Mouse (Mus musculus) midbrain, postnatal 0 days (tissue): ENCODE data around the gene Kars. TPM values are rescaled to one million over a fixed set of nuclear protein-coding genes. Genes with fewer than 3 reads are reported as not detected.

Experiments used
- ATAC-seq: fragments of 200-750 bp; cut with Nextera tagmentation; 2 replicates; pipeline ENCODE4 v1.8.0; 2017; ENCODE audit warnings: moderate number of reproducible peaks, mild to moderate bottlenecking, moderate TSS enrichment, moderate library complexity; ENCODE audit not compliant: low FRiP score
- DNase-seq: peaks from one replicate; pipeline ENCODE4 v3.0.0-alpha.2; 2015; ENCODE audit warnings: low spot score
- H3K27ac ChIP-seq: fragments of 300-500 bp; sonication (generic); 2 replicates; pipeline ENCODE4 v1.5.1; 2014; ENCODE audit warnings: low read depth, mild to moderate bottlenecking, low read length, mixed read lengths
- H3K27me3 ChIP-seq: fragments of 300-500 bp; sonication (generic); 2 replicates; pipeline ENCODE4 v1.6.1; 2014; ENCODE audit warnings: low read length, control low read depth, mixed read lengths; ENCODE audit not compliant: insufficient read depth
- H3K36me3 ChIP-seq: fragments of 300-500 bp; sonication (generic); 2 replicates; pipeline ENCODE4 v1.6.1; 2014; ENCODE audit warnings: low read length, control low read depth, mixed read lengths; ENCODE audit not compliant: insufficient read depth
- H3K4me1 ChIP-seq: fragments of 300-500 bp; sonication (generic); 2 replicates; pipeline ENCODE4 v1.6.1; 2014; ENCODE audit warnings: mild to moderate bottlenecking, control low read depth, antibody characterized with exemption, low read length, mixed read lengths; ENCODE audit not compliant: insufficient read depth
- H3K4me2 ChIP-seq: fragments of 300-500 bp; sonication (generic); 2 replicates; pipeline ENCODE4 v1.6.1; 2014; ENCODE audit warnings: low read depth, mild to moderate bottlenecking, low read length, mixed read lengths; ENCODE audit not compliant: poor library complexity, severe bottlenecking
- H3K4me3 ChIP-seq: fragments of 300-500 bp; sonication (generic); 2 replicates; pipeline ENCODE4 v1.5.1; 2014; ENCODE audit warnings: low read depth, mild to moderate bottlenecking, low read length, moderate library complexity
- H3K9ac ChIP-seq: fragments of 300-500 bp; sonication (generic); replicated peaks from 2 replicates; pipeline ENCODE4 v1.6.1; 2014; ENCODE audit warnings: mild to moderate bottlenecking, low read length, moderate library complexity, mixed read lengths; ENCODE audit not compliant: poor library complexity, severe bottlenecking
- H3K9me3 ChIP-seq: fragments of 300-500 bp; sonication (generic); 2 replicates; pipeline ENCODE4 v1.6.1; 2016; ENCODE audit warnings: low read length, control low read depth
- CTCF ChIP-seq: IDR thresholded peaks from 2 replicates; pipeline ENCODE4 v1.5.1; 2016; ENCODE audit warnings: antibody characterized with exemption, mild to moderate bottlenecking
- WGBS: fragments of 180-500 bp; shearing (Covaris S2); extraction: QIAGEN DNeasy Blood & Tissue Kit; methylation state at CpG from one replicate; pipeline ENCODE4 v1.1.7; 2014; 5-methylcytosine and 5-hydroxymethylcytosine counted together
- polyA plus RNA-seq: library from polyadenylated mRNA; unstranded; fragments of >200 nt; fragmentation: Nextera tagmentation; extraction: Ambion mirVana; gene quantifications from 2 replicates; pipeline ENCODE4 v1.2.1, GENCODE M21; 2015
- total RNA-seq: library from RNA; depleted of rRNA; stranded (reverse); fragments of >200 nt; gene quantifications from 2 replicates; pipeline ENCODE4 v1.2.3, GENCODE M21; 2014

The Kars gene
- total and polyA plus RNA-seq, 2 experiments from 2014 or later, result 106 to 160 TPM

GRCm38 (mm10) chr8:111992703-111993039 is 18.5 kb downstream of the Kars start:
- no peak overlapping the region for H3K27ac ChIP-seq
- peak overlapping the region; percentile 62; the same call in 1 of the 2 replicates for H3K4me2 ChIP-seq
- TF ChIP-seq CTCF, result no peak
- H3K9ac ChIP-seq, result no peak overlapping the region
- H3K27me3 ChIP-seq, result no peaks in the 10 kb centered on the region
- no peak for DNase-seq
- no peaks in the 10 kb centered on the region for H3K9me3 ChIP-seq
- peaks cover 4% of the 10 kb centered on the region; the same call in 1 of the 2 replicates for H3K4me1 ChIP-seq
- 69% methylated on average over 3 of the region's 3 CpGs for WGBS
- H3K36me3 ChIP-seq, result peaks cover 42% of the 10 kb centered on the region
- ATAC-seq, result no peak
- no peak overlapping the region for H3K4me3 ChIP-seq

DNA sequence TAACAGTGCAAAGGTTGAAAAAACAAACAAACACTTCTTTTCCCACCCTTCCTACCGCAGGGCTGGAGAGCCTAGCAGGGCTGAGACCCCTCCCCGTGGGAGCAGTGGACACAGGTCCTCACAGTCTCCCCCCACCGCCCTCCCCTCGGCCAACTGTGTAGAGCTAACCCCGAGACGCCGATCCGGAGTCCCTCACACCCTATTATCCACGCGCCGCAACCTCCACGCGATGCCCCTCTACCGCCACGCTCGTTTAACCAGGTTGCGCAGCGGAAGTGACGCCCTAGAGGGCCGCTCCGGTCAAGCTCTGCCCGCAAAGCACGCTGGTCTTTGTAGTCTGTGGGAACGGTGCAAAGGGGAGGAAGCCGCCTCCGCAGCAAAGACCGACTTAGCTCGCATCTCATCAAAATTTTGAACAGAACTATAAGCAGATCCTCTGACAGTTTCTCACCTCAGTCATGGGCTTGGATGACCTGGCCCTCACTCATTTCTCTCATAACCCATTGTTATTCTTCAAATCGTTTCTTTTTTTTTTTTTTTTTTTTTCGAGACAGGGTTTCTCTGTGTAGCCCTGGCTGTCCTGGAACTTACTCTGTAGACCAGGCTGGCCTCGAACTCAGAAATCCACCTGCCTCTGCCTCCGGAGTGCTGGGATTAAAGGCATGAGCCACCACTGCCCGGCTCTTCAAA is 19.0 kb downstream of the Kars start, which contains the start of gene Adat1:
Gene Adat1, minus strand, starts transcription at position 290 of the 690 bp plus-strand sequence.
- H3K4me2 ChIP-seq, result peak within 1 kb of the TSS; percentile 62
- H3K36me3 ChIP-seq, result peaks cover 38% of the 10 kb centered on the region
- peak within 1 kb of the TSS; percentile 44; the same call in 1 of the 2 replicates for H3K27ac ChIP-seq
- peak; percentile 95 for DNase-seq
- WGBS, result 3% methylated on average over 32 of the region's 33 CpGs
- no peaks in the 10 kb centered on the region for H3K27me3 ChIP-seq
- peak; percentile 94 for ATAC-seq
- H3K4me1 ChIP-seq, result peaks cover 4% of the 10 kb centered on the region; the same call in 1 of the 2 replicates
- H3K4me3 ChIP-seq, result peak within 1 kb of the TSS; percentile 53
- peak within 1 kb of the TSS; percentile 59 for H3K9ac ChIP-seq
- no peaks in the 10 kb centered on the region for H3K9me3 ChIP-seq
- TF ChIP-seq CTCF, result peak; percentile 43

DNA sequence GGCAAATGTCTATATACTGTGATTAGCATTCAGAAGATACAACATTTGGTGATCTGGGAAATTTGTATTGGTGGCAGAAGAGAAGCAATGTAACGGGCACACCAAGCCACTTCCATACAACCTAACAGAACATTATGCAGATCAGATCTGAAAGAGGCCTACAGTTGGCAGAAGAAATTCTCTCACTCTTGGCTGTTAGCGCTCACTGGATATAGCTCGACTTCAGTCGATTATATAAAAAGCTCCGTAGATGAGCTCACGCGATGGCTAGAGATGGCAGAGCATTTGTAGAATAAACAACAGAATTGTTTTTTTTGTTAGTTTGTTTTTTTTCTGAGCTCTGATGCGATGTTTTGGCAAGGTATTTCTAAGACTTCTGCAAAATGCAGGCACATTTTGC is 19.8 kb downstream of the Kars start:
- DNase-seq, result no peak

DNA sequence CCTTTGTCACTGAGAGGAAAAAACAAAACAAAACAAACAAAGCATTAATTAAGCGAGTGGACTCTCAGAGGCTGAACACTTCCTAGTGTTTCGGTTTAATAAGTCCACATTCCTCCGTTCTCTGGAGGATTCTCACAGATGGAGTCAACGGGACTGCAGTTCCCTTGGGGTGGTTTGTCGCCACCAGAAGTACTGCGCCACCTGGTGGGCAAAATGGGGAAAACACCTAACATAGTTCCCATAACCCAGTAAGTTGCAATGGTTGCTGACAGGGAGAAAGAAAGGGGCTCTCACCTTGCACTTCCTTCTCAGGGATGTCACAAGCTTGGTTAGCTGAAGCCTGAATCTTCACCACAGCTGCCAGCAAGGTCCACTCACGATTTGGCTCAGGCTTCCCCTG is 21.2 kb downstream of the Kars start:
- peak; percentile 79 for DNase-seq
- H3K9ac ChIP-seq, result no peak overlapping the region
- H3K36me3 ChIP-seq, result peaks cover 20% of the 10 kb centered on the region
- WGBS, result 14% methylated on average over 7 of the region's 7 CpGs
- H3K4me1 ChIP-seq, result peaks cover 4% of the 10 kb centered on the region; the same call in 1 of the 2 replicates
- H3K27ac ChIP-seq, result no peak overlapping the region
- no peak overlapping the region for H3K4me2 ChIP-seq
- peak; percentile 83 for TF ChIP-seq CTCF
- no peaks in the 10 kb centered on the region for H3K27me3 ChIP-seq
- no peak overlapping the region for H3K4me3 ChIP-seq
- no peaks in the 10 kb centered on the region for H3K9me3 ChIP-seq
- ATAC-seq, result no peak

More for the DNA sequence above, 19.8 kb downstream of the Kars start:
- 62% methylated on average over 8 of the region's 8 CpGs for WGBS
- Histone ChIP-seq H3K4me2 (peak overlapping the region; percentile 62), H3K4me3 (peak overlapping the region; percentile 53), H3K27ac (no peak overlapping the region), H3K4me1 (peaks cover 4% of the 10 kb centered on the region; the same call in 1 of the 2 replicates), H3K9me3 (no peaks in the 10 kb centered on the region), H3K36me3 (peaks cover 33% of the 10 kb centered on the region), H3K27me3 (no peaks in the 10 kb centered on the region), H3K9ac (peak overlapping the region; percentile 59; the same call in 1 of the 2 replicates)
- TF ChIP-seq CTCF, result no peak
- no peak for ATAC-seq

DNA sequence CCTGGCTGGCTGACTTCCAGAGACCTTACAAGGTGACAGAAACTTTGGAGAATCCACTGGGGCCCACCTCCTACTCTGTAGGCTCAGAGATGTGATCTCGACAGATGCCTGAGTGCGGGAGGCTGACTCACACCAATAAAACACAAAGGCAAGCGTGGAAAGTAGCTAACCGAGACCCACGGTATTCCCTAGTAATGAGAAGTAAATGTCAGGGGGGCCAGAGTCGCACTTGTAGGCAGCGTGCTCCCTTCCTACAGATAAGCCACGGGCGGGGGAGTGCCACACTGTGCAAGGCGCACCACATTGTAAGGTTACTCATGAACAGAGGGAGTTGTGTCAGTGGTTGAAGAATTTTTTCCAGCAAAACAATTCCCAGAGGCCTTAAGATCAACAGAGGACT is 26.6 kb downstream of the Kars start:
- Histone ChIP-seq H3K4me3 (no peak overlapping the region), H3K4me1 (no peaks in the 10 kb centered on the region), H3K27ac (no peak overlapping the region), H3K27me3 (no peaks in the 10 kb centered on the region), H3K9me3 (no peaks in the 10 kb centered on the region), H3K36me3 (peaks cover 10% of the 10 kb centered on the region; the same call in 1 of the 2 replicates), H3K4me2 (no peak overlapping the region), H3K9ac (no peak overlapping the region)
- no peak for ATAC-seq
- no peak for DNase-seq
- no peak for TF ChIP-seq CTCF
- WGBS, result 88% methylated on average over 10 of the region's 10 CpGs

DNA sequence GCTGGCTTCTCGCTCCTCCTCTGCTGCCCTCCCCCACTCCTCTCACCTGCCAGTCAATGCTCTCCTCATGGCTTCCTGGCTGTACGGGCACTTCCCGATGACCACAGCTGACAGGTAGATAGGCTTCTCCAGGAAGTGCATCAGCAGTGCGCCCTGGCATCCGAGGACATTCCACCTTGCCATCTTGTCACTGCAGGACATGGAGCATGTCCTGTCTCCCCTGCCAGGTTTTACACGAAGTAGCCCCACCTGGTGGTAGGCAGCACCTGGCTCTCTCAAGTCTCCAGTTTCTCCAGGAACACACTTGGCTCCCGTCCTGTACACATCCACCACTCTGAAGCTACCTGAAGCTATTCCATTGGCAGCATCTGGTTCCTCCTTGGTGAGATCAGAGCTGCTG is 29.0 kb downstream of the Kars start:
- no peak overlapping the region for H3K27ac ChIP-seq
- H3K4me2 ChIP-seq, result no peak overlapping the region
- TF ChIP-seq CTCF, result peak; percentile 44; the same call in 1 of the 2 replicates
- H3K27me3 ChIP-seq, result no peaks in the 10 kb centered on the region
- no peak overlapping the region for H3K9ac ChIP-seq
- no peak overlapping the region for H3K4me3 ChIP-seq
- H3K4me1 ChIP-seq, result no peaks in the 10 kb centered on the region
- WGBS, result 80% methylated on average over 7 of the region's 7 CpGs
- DNase-seq (no peak), ATAC-seq (no peak)
- H3K9me3 ChIP-seq, result no peaks in the 10 kb centered on the region
- peaks cover 6% of the 10 kb centered on the region for H3K36me3 ChIP-seq
